Mouse (Mus musculus) CD4-positive helper T cell, adult 2 months (primary cell): ENCODE measurements around the gene Wdr19.
A peak's percentile ranks its signal among the peaks of the same experiment; 100 is the strongest.
"Not testable (repeated sequence)": the region's sequence is repeated elsewhere in the genome, so short reads cannot be mapped to it uniquely, and the experiment has no call there.

Experiments used
- DNase-seq: peaks from one replicate; pipeline ENCODE4 v3.0.0-alpha.2; 2012; ENCODE audit warnings: low read depth, missing footprints, low spot score

Wdr19 gene

GRCm38 (mm10) chr5:65194441-65194840 lies 5.1 kb upstream of the Wdr19 start:
- no peak for DNase-seq

GRCm38 (mm10) chr5:65204726-65205125 lies 5.2 kb downstream of the Wdr19 start:
- DNase-seq: no peak

GRCm38 (mm10) chr5:65213321-65213720 lies 13.8 kb downstream of the Wdr19 start:
- peak; percentile 44 for DNase-seq

- peak; percentile 61 for DNase-seq
These were observed 18.1 kb downstream of the Wdr19 start for GRCm38 (mm10) chr5:65217305-65218269.

GRCm38 (mm10) chr5:65221037-65221436 lies 21.5 kb downstream of the Wdr19 start:
- no peak for DNase-seq

- DNase-seq: no peak
These were observed 24.6 kb downstream of the Wdr19 start for GRCm38 (mm10) chr5:65224056-65224455.

GRCm38 (mm10) chr5:65231289-65232003 lies 31.9 kb downstream of the Wdr19 start:
- DNase-seq: no peak

GRCm38 (mm10) chr5:65242740-65243139 lies 43.2 kb downstream of the Wdr19 start:
- DNase-seq: peak; percentile 54

- DNase-seq: no peak
These were observed 47.8 kb downstream of the Wdr19 start for GRCm38 (mm10) chr5:65247296-65247695.

- DNase-seq: no peak
These were observed 50.8 kb downstream of the Wdr19 start for GRCm38 (mm10) chr5:65250185-65250855.

GRCm38 (mm10) chr5:65257910-65258505 lies 58.5 kb downstream of the Wdr19 start:
- DNase-seq: no peak

GRCm38 (mm10) chr5:65273966-65274365 lies 74.5 kb downstream of the Wdr19 start:
- no peak for DNase-seq

GRCm38 (mm10) chr5:65279133-65279651 lies 79.7 kb downstream of the Wdr19 start:
- no peak for DNase-seq

- DNase-seq: no peak
These were observed 81.7 kb downstream of the Wdr19 start for GRCm38 (mm10) chr5:65281216-65281615.

GRCm38 (mm10) chr5:65284171-65284570 lies 84.7 kb downstream of the Wdr19 start:
- peak; percentile 50 for DNase-seq

GRCm38 (mm10) chr5:65287751-65288701 lies 88.5 kb downstream of the Wdr19 start:
- DNase-seq: no peak

GRCm38 (mm10) chr5:65289009-65289408 lies 89.5 kb downstream of the Wdr19 start:
- not testable (repeated sequence) for DNase-seq

- DNase-seq: no peak
These were observed 94.1 kb downstream of the Wdr19 start for GRCm38 (mm10) chr5:65293627-65294026.

- DNase-seq: no peak
These were observed 94.8 kb downstream of the Wdr19 start for GRCm38 (mm10) chr5:65294270-65294669.
